Mouse (Mus musculus) kidney, postnatal 10 days (tissue): ENCODE measurements around the gene Slc25a33.
"Not testable (repeated sequence)": the region's sequence is repeated elsewhere in the genome, so short reads cannot be mapped to it uniquely, and the experiment has no call there.

Experiments
- DNase-seq: peaks from one replicate; pipeline ENCODE4 v3.0.0; 2021; ENCODE audit warnings: mixed read lengths

Gene Slc25a33

GRCm38 (mm10) chr4:149752836-149753235 lies 21.2 kb downstream of the Slc25a33 start:
- no peak for DNase-seq

GRCm38 (mm10) chr4:149752124-149752799 lies 21.8 kb downstream of the Slc25a33 start:
- DNase-seq, result peak; percentile 83

- DNase-seq, result no peak
These were observed 23.4 kb downstream of the Slc25a33 start for GRCm38 (mm10) chr4:149750671-149751070.

GRCm38 (mm10) chr4:149749663-149750015 lies 24.4 kb downstream of the Slc25a33 start:
- DNase-seq, result not testable (repeated sequence)

GRCm38 (mm10) chr4:149749003-149749662 lies 24.9 kb downstream of the Slc25a33 start:
- DNase-seq, result no peak

- no peak for DNase-seq
These were observed 30.0 kb downstream of the Slc25a33 start for GRCm38 (mm10) chr4:149744119-149744518.

- DNase-seq, result no peak
These were observed 32.0 kb downstream of the Slc25a33 start for GRCm38 (mm10) chr4:149742011-149742530.

- no peak for DNase-seq
These were observed 33.8 kb downstream of the Slc25a33 start for GRCm38 (mm10) chr4:149740301-149740700.

- DNase-seq, result no peak
These were observed 34.6 kb downstream of the Slc25a33 start for GRCm38 (mm10) chr4:149739478-149739877.

- peak; percentile 98 for DNase-seq
These were observed 36.4 kb downstream of the Slc25a33 start, which contains the start of gene Tmem201 for GRCm38 (mm10) chr4:149737383-149738324. Gene Tmem201, minus strand, starts transcription at chr4:149738044.

- DNase-seq, result peak; percentile 62
These were observed 37.5 kb downstream of the Slc25a33 start for GRCm38 (mm10) chr4:149736581-149736980.

- no peak for DNase-seq
These were observed 38.3 kb downstream of the Slc25a33 start for GRCm38 (mm10) chr4:149735624-149736250.

GRCm38 (mm10) chr4:149734730-149735475 lies 39.2 kb downstream of the Slc25a33 start:
- no peak for DNase-seq

GRCm38 (mm10) chr4:149734246-149734645 lies 39.8 kb downstream of the Slc25a33 start:
- DNase-seq, result no peak

GRCm38 (mm10) chr4:149733748-149734147 lies 40.3 kb downstream of the Slc25a33 start:
- DNase-seq, result peak; percentile 46

GRCm38 (mm10) chr4:149732800-149733199 lies 41.3 kb downstream of the Slc25a33 start:
- DNase-seq, result peak; percentile 61

- DNase-seq, result no peak
These were observed 41.8 kb downstream of the Slc25a33 start for GRCm38 (mm10) chr4:149732313-149732712.

GRCm38 (mm10) chr4:149730827-149731226 lies 43.2 kb downstream of the Slc25a33 start:
- DNase-seq, result no peak

- peak; percentile 60 for DNase-seq
These were observed 45.3 kb downstream of the Slc25a33 start for GRCm38 (mm10) chr4:149728810-149729209.

- no peak for DNase-seq
These were observed 46.4 kb downstream of the Slc25a33 start for GRCm38 (mm10) chr4:149727636-149728035.

GRCm38 (mm10) chr4:149725661-149726350 lies 48.3 kb downstream of the Slc25a33 start:
- DNase-seq, result peak; percentile 93
